Mouse (Mus musculus) heart, postnatal 0 days (tissue): Measurements from ENCODE around the gene Decr2. TPM values are rescaled to one million over a fixed set of nuclear protein-coding genes. Genes with fewer than 3 reads are reported as not detected.

Experiments
- ATAC-seq: fragments of 200-750 bp; cut with Nextera tagmentation; 2 replicates; pipeline ENCODE4 v1.8.0; 2017; ENCODE audit warnings: low read depth, moderate number of reproducible peaks, moderate library complexity; ENCODE audit not compliant: insufficient read depth
- DNase-seq: peaks from one replicate; pipeline ENCODE4 v3.0.0-alpha.2; 2016; ENCODE audit warnings: low spot score
- H3K27ac ChIP-seq: fragments of 300-500 bp; sonication (generic); 2 replicates; pipeline ENCODE4 v1.5.1; 2014; ENCODE audit warnings: low read depth, mild to moderate bottlenecking
- H3K27me3 ChIP-seq: fragments of 300-500 bp; sonication (generic); 2 replicates; pipeline ENCODE4 v1.6.1; 2014; ENCODE audit warnings: low read length, mixed read lengths; ENCODE audit not compliant: control insufficient read depth, insufficient read depth
- H3K36me3 ChIP-seq: fragments of 300-500 bp; sonication (generic); replicated peaks from 2 replicates; pipeline ENCODE4 v1.6.1; 2014; ENCODE audit warnings: low read length, mixed read lengths; ENCODE audit not compliant: control insufficient read depth, insufficient read depth
- H3K4me1 ChIP-seq: fragments of 300-500 bp; sonication (generic); 2 replicates; pipeline ENCODE4 v1.6.1; 2014; ENCODE audit warnings: antibody characterized with exemption; ENCODE audit not compliant: control insufficient read depth, insufficient read depth
- H3K4me2 ChIP-seq: fragments of 300-500 bp; sonication (generic); 2 replicates; pipeline ENCODE4 v1.6.1; 2014; ENCODE audit warnings: low read depth, mild to moderate bottlenecking, low read length, moderate library complexity
- H3K4me3 ChIP-seq: fragments of 300-500 bp; sonication (generic); 2 replicates; pipeline ENCODE4 v1.5.1; 2014; ENCODE audit warnings: low read depth, low read length
- H3K9ac ChIP-seq: fragments of 300-500 bp; sonication (generic); replicated peaks from 2 replicates; pipeline ENCODE4 v1.6.1; 2014; ENCODE audit warnings: low read depth, low read length, mixed read lengths
- H3K9me3 ChIP-seq: fragments of 300-500 bp; sonication (generic); replicated peaks from 2 replicates; pipeline ENCODE4 v1.6.1; 2016; ENCODE audit warnings: low read length; ENCODE audit not compliant: control insufficient read depth
- CTCF ChIP-seq: IDR thresholded peaks from 2 replicates; pipeline ENCODE4 v1.5.1; 2016; ENCODE audit warnings: antibody characterized with exemption, control low read depth, low read depth
- EP300 ChIP-seq: IDR thresholded peaks from 2 replicates; pipeline ENCODE4 v1.6.1; 2016; ENCODE audit warnings: antibody characterized with exemption, low read depth
- WGBS: fragments of 180-500 bp; shearing (Covaris S2); extraction: QIAGEN DNeasy Blood & Tissue Kit; methylation state at CpG from one replicate; pipeline ENCODE4 v1.1.7; 2014; 5-methylcytosine and 5-hydroxymethylcytosine counted together
- polyA plus RNA-seq: library from polyadenylated mRNA; unstranded; fragments of >200 nt; fragmentation: Nextera tagmentation; extraction: Ambion mirVana; gene quantifications from 2 replicates; pipeline ENCODE4 v1.2.1, GENCODE M21; 2015
- total RNA-seq: library from RNA; depleted of rRNA; stranded (reverse); fragments of >200 nt; gene quantifications from 2 replicates; pipeline ENCODE4 v1.2.3, GENCODE M21; 2014; ENCODE audit warnings: low replicate concordance

Gene Decr2
- total and polyA plus RNA-seq, 2 experiments from 2014 or later = 35.3 to 44.6 TPM

GRCm38 (mm10) chr17:26052706-26053105 is 37.4 kb downstream of the Decr2 start:
- Histone ChIP-seq H3K36me3 (no peaks in the 10 kb centered on the region), H3K4me3 (no peak overlapping the region), H3K9ac (no peak overlapping the region), H3K27ac (no peak overlapping the region), H3K9me3 (no peaks in the 10 kb centered on the region), H3K4me2 (no peak overlapping the region), H3K4me1 (peaks cover 3% of the 10 kb centered on the region; the same call in 1 of the 2 replicates), H3K27me3 (no peaks in the 10 kb centered on the region)
- TF ChIP-seq EP300 (no peak), CTCF (no peak)
- 85% methylated on average over 4 of the region's 4 CpGs for WGBS
- no peak for ATAC-seq
- DNase-seq = no peak

- Histone ChIP-seq H3K27me3 (no peaks in the 10 kb centered on the region), H3K9ac (no peak overlapping the region), H3K27ac (no peak overlapping the region), H3K4me3 (no peak overlapping the region), H3K36me3 (no peaks in the 10 kb centered on the region), H3K4me1 (peaks cover 3% of the 10 kb centered on the region; the same call in 1 of the 2 replicates), H3K9me3 (no peaks in the 10 kb centered on the region), H3K4me2 (no peak overlapping the region)
- no peak for TF ChIP-seq EP300
- no peak for TF ChIP-seq CTCF
- 89% methylated on average over 4 of the region's 4 CpGs for WGBS
- DNase-seq (no peak), ATAC-seq (no peak)
These were observed 38.1 kb downstream of the Decr2 start for GRCm38 (mm10) chr17:26052074-26052473.

- Histone ChIP-seq H3K4me1 (peaks cover 16% of the 10 kb centered on the region), H3K27me3 (no peaks in the 10 kb centered on the region), H3K9ac (no peak overlapping the region), H3K36me3 (no peaks in the 10 kb centered on the region), H3K27ac (no peak overlapping the region), H3K4me2 (no peak overlapping the region), H3K4me3 (no peak overlapping the region), H3K9me3 (no peaks in the 10 kb centered on the region)
- 47% methylated on average over 8 of the region's 8 CpGs for WGBS
- TF ChIP-seq CTCF = no peak
- TF ChIP-seq EP300 = no peak
- DNase-seq = peak; percentile 40
- no peak for ATAC-seq
These were observed 42.0 kb downstream of the Decr2 start for GRCm38 (mm10) chr17:26048118-26048517.

- Histone ChIP-seq H3K4me1 (peaks cover 22% of the 10 kb centered on the region), H3K27ac (no peak overlapping the region), H3K36me3 (no peaks in the 10 kb centered on the region), H3K9me3 (no peaks in the 10 kb centered on the region), H3K4me2 (no peak overlapping the region), H3K4me3 (no peak overlapping the region), H3K27me3 (no peaks in the 10 kb centered on the region), H3K9ac (no peak overlapping the region)
- whole genome bisulfite sequencing = 47% methylated on average over 10 of the region's 10 CpGs
- TF ChIP-seq CTCF (no peak), EP300 (no peak)
- no peak for ATAC-seq
- DNase-seq = peak; percentile 11
These were observed 43.7 kb downstream of the Decr2 start for GRCm38 (mm10) chr17:26046253-26046997.

- ATAC-seq = no peak
These were observed 44.9 kb downstream of the Decr2 start for GRCm38 (mm10) chr17:26045285-26045684.

More at GRCm38 (mm10) chr17:26045285-26045684, 44.9 kb downstream of the Decr2 start:
- Histone ChIP-seq H3K27ac (no peak overlapping the region), H3K9me3 (no peaks in the 10 kb centered on the region), H3K36me3 (no peaks in the 10 kb centered on the region), H3K4me2 (no peak overlapping the region), H3K4me3 (no peak overlapping the region), H3K27me3 (no peaks in the 10 kb centered on the region), H3K9ac (no peak overlapping the region), H3K4me1 (peaks cover 22% of the 10 kb centered on the region)
- TF ChIP-seq EP300 = no peak
- no peak for TF ChIP-seq CTCF
- 52% methylated on average over 4 of the region's 4 CpGs for WGBS
- peak; percentile 8 for DNase-seq
